Mouse (Mus musculus): Measurements from ENCODE around the gene Dst.

DNA sequence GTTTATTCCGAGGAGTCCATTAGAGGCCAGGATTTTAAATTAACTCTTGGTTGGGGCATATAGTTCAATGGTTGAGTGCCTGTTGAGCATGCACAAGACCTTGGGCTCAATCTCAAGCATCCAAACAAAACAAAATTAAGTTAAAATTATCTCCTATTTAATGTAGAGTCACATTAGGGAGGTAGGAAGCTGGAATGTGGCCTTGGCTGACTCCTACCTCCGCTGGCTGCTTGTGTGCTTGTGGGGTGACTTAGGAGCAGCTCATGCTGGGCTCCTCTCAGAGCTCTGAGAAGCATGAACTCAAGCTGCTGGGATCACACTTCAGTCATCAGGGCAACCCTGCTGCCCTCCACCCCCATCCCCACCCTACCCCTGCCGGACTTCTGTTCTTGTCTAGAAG is 181.0 kb downstream of the Dst start:
- no peak for TF ChIP-seq CTCF (conservative IDR thresholded peaks at IDR 0.05; ENCODE audit: insufficient read depth, insufficient read length, low read depth, low read length)
- TF ChIP-seq POLR2A (IDR thresholded peaks at IDR 0.05; ENCODE audit: low read depth, low read length) = no peak

Data from kidney, adult 2 months (tissue).